Mouse (Mus musculus): ENCODE measurements around the gene Sugt1. TPM values are rescaled to one million over a fixed set of nuclear protein-coding genes. Genes with fewer than 3 reads are reported as not detected.

Sugt1 gene
- polyA plus RNA-seq, 1 experiment = 49.9 TPM

DNA sequence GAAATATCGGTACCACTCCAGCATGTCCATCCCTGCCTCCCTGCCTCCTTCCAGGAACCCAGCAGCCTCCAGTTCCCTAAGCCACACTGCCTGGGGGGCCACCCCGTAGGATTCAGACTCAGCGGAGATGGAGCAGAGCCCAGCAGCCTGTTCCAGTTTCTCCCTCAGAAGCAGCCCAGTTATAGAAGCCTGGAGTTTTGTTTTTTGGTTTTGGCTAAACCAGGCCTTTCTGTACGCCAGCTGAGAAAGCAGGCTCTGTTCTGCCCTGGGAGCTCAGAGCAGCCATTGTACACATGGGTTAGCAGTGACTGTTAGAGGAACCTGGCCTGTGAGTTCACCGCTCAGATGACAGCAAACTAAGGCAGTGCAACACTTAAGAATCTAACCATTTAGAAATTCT, 70.8 kb downstream of the Sugt1 start:
- TF ChIP-seq POLR2A (IDR thresholded peaks at IDR 0.05; ENCODE audit: borderline replicate concordance, extremely low read depth, insufficient read depth, insufficient read length, poor library complexity, severe bottlenecking) (no peak), CTCF (IDR thresholded peaks at IDR 0.05; ENCODE audit: borderline replicate concordance, extremely low read depth, insufficient read depth, insufficient read length) (no peak)
- peak; percentile 48 for DNase-seq (ENCODE audit: low read depth)

- DNase-seq (ENCODE audit: low read depth) = peak; percentile 65
- no peak for TF ChIP-seq CTCF (IDR thresholded peaks at IDR 0.05; ENCODE audit: borderline replicate concordance, extremely low read depth, insufficient read depth, insufficient read length)
- no peak for TF ChIP-seq POLR2A (IDR thresholded peaks at IDR 0.05; ENCODE audit: borderline replicate concordance, extremely low read depth, insufficient read depth, insufficient read length, poor library complexity, severe bottlenecking)
Measured at GRCm38 (mm10) chr14:79658748-79659508, 71.4 kb downstream of the Sugt1 start.

GRCm38 (mm10) chr14:79660467-79660866, 73.0 kb downstream of the Sugt1 start:
- peak; percentile 47 for DNase-seq (ENCODE audit: low read depth)
- TF ChIP-seq CTCF (IDR thresholded peaks at IDR 0.05; ENCODE audit: borderline replicate concordance, extremely low read depth, insufficient read depth, insufficient read length) (no peak), POLR2A (IDR thresholded peaks at IDR 0.05; ENCODE audit: borderline replicate concordance, extremely low read depth, insufficient read depth, insufficient read length, poor library complexity, severe bottlenecking) (no peak)

- TF ChIP-seq POLR2A (IDR thresholded peaks at IDR 0.05; ENCODE audit: borderline replicate concordance, extremely low read depth, insufficient read depth, insufficient read length, poor library complexity, severe bottlenecking) (no peak), CTCF (IDR thresholded peaks at IDR 0.05; ENCODE audit: borderline replicate concordance, extremely low read depth, insufficient read depth, insufficient read length) (peak; percentile 68)
- DNase-seq (ENCODE audit: low read depth) = peak; percentile 60
Measured at GRCm38 (mm10) chr14:79661005-79661917, 73.8 kb downstream of the Sugt1 start.

DNA sequence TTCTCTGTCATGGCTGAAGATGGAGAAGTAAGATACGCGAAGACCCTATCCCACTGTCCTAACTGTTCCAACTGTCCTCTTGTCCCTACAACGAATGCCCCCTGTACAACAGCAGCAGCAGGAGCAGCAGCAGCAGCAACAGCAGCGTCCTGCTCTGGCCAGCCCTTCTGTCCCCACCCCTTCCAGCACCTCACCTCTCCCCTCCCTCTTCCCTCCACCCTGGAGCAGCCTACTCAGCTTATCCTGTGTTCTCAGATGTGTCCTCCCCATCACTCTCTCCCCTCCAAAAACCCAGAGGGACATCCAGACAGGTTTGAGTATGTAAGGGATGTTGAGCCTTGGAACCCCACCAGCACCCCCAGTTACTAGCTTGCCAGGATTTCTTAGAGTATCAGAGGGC, 74.5 kb downstream of the Sugt1 start, which contains the start of gene Cnmd:
Gene Cnmd (minus strand): TSS at position 170 of the 400 bp plus-strand sequence.
- DNase-seq (ENCODE audit: low read depth) = no peak
- TF ChIP-seq CTCF (IDR thresholded peaks at IDR 0.05; ENCODE audit: borderline replicate concordance, extremely low read depth, insufficient read depth, insufficient read length) = no peak
- no peak for TF ChIP-seq POLR2A (IDR thresholded peaks at IDR 0.05; ENCODE audit: borderline replicate concordance, extremely low read depth, insufficient read depth, insufficient read length, poor library complexity, severe bottlenecking)

DNA sequence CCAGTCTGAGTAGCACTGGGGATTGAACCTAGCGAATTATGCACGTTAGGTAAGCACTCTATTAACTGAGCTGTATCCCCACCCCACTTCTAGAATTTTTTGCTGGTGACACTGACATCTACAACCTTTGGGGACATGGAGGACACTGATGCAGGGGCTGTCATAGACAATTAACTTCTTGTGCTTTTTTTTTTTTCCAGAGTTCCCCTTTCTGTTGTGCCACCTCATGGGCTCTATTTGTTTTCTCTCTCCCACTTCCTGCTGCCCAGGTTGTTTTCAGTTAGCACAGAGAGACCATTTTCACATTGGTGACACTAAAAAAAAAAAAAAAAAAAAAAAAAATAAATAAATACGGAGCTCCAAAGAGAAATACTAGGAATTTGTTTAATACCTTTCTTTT, 83.5 kb downstream of the Sugt1 start:
- DNase-seq (ENCODE audit: low read depth) = no peak
- no peak for TF ChIP-seq CTCF (IDR thresholded peaks at IDR 0.05; ENCODE audit: borderline replicate concordance, extremely low read depth, insufficient read depth, insufficient read length)
- no peak for TF ChIP-seq POLR2A (IDR thresholded peaks at IDR 0.05; ENCODE audit: borderline replicate concordance, extremely low read depth, insufficient read depth, insufficient read length, poor library complexity, severe bottlenecking)

- TF ChIP-seq CTCF (IDR thresholded peaks at IDR 0.05; ENCODE audit: borderline replicate concordance, extremely low read depth, insufficient read depth, insufficient read length) (no peak), POLR2A (IDR thresholded peaks at IDR 0.05; ENCODE audit: borderline replicate concordance, extremely low read depth, insufficient read depth, insufficient read length, poor library complexity, severe bottlenecking) (no peak)
- no peak for DNase-seq (ENCODE audit: low read depth)
Measured at GRCm38 (mm10) chr14:79672567-79672966, 85.1 kb downstream of the Sugt1 start.

DNA sequence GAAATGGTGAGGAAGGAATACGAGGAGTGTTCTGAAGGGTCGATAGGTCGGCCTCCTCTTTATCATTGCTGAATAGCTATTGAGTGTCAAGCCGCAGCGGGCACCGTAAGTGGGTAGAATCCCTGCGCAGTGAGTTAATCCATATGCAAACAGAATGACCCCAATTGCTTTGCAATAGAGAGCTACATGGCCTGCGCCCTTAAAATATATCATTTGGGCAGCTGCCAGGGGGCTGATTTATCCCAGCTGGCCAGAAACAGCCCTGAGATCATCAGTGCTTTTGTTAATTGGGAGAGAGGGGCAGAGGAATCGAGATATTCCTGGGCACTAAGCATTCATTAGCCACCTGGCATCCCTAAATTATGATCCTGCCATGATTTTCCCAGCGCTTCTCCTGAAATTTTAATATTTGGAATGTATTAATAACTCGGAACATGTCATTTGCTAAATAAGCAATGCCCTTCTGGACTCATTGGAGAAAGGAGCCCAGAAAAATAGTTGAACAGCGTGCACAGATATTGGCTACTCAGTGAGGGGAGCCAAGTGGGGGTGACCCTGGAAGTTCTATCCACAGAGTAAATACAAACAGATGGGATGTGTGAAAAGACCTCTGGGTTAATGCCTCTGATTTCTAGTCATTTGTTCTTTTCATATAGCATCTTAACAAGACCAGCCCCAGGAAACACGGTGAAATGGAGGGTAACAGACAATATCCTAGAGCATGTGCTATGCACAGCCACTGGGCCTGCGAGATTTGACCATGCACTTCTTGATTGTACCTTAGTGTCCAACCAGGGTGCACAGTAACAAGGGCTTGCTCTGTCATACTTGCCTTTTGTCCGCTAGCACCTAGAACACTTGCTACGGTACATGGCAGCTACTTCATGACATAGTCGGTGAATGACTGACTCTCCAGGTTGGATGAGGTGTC, 85.9 kb downstream of the Sugt1 start:
- peak; percentile 78 for DNase-seq (ENCODE audit: low read depth)
- TF ChIP-seq POLR2A (IDR thresholded peaks at IDR 0.05; ENCODE audit: borderline replicate concordance, extremely low read depth, insufficient read depth, insufficient read length, poor library complexity, severe bottlenecking) (no peak), CTCF (IDR thresholded peaks at IDR 0.05; ENCODE audit: borderline replicate concordance, extremely low read depth, insufficient read depth, insufficient read length) (no peak)

- peak; percentile 62 for DNase-seq (ENCODE audit: low read depth)
- TF ChIP-seq POLR2A (IDR thresholded peaks at IDR 0.05; ENCODE audit: borderline replicate concordance, extremely low read depth, insufficient read depth, insufficient read length, poor library complexity, severe bottlenecking) (no peak), CTCF (IDR thresholded peaks at IDR 0.05; ENCODE audit: borderline replicate concordance, extremely low read depth, insufficient read depth, insufficient read length) (no peak)
Measured at GRCm38 (mm10) chr14:79677108-79677753, 89.7 kb downstream of the Sugt1 start.
